Mouse (Mus musculus) cerebellum, adult 2 months (tissue): Measurements from ENCODE around the gene Crybg2.

ENCODE experiments used
- CTCF ChIP-seq: fragments of 200-500 bp; IDR thresholded peaks from 2 replicates; pipeline ENCODE4 v1.5.1; 2011; ENCODE audit warnings: low read depth, mild to moderate bottlenecking, control low read depth, low read length, moderate library complexity, borderline replicate concordance; ENCODE audit not compliant: insufficient read depth
- POLR2A ChIP-seq: fragments of 200-500 bp; IDR thresholded peaks from 2 replicates; pipeline ENCODE4 v1.6.1; 2011; ENCODE audit warnings: low read length, control low read depth, borderline replicate concordance; ENCODE audit not compliant: insufficient read depth

GRCm38 (mm10) chr4:134019210-134019609, 41.4 kb upstream of the Crybg2 start:
- no peak for TF ChIP-seq CTCF
- TF ChIP-seq POLR2A, result no peak
